Mouse (Mus musculus) gastrocnemius, adult 18-20 months (tissue): ENCODE results near the gene Arhgef2. TPM values are rescaled to one million over a fixed set of nuclear protein-coding genes. Genes with fewer than 3 reads are reported as not detected.
"Not testable (repeated sequence)": the region's sequence is repeated elsewhere in the genome, so short reads cannot be mapped to it uniquely, and the experiment has no call there.

ENCODE experiments used
- DNase-seq: peaks from one replicate; pipeline ENCODE4 v3.0.0; 2021; ENCODE audit warnings: low spot score
- long read RNA-seq, 2 experiments: library from polyadenylated mRNA; stranded (forward); transcript quantifications; one replicate each; pipeline ENCODE4 v2.0.0; 2021
- total RNA-seq, 2 experiments: library from RNA; stranded (reverse); gene quantifications; 2 replicates each; pipeline ENCODE4 v1.2.3; 2021

Gene Arhgef2
- 10 to 100 TPM; 11.5 to 20.0 TPM for total RNA-seq
- long read RNA-seq, experiment 1, full-length matches to known transcripts, result 7 of 9 reads
- long read RNA-seq, experiment 1, partial matches to known transcripts, result 1 of 9 reads
- long read RNA-seq, experiment 1, other reads (novel, unspliced or antisense), result 1 of 9 reads
- long read RNA-seq, experiment 2, full-length matches to known transcripts, result 9 of 13 reads
- long read RNA-seq, experiment 2, partial matches to known transcripts, result 3 of 13 reads
- long read RNA-seq, experiment 2, other reads (novel, unspliced or antisense), result 1 of 13 reads

DNA sequence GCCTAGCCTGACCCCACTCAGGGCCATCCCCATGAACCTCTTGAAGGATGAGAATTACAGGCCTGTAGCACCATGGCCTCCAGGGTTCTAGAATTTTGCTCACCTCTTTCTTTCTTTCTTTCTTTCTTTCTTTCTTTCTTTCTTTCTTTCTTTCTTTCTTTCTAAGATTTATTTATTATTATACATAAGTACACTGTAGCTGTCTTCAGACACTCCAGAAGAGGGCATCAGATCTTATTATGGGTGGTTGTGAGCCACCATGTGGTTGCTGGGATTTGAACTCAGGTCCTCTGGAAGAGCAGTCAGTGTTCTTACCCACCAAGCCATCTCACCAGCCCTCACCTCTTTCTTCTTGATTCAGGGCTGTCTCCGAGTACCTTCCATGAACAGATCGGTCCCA lies at the start of gene Arhgef2:
Gene Arhgef2, plus strand, starts transcription at position 301 of the 400 bp plus-strand sequence.
- DNase-seq, result not testable (repeated sequence)

DNA sequence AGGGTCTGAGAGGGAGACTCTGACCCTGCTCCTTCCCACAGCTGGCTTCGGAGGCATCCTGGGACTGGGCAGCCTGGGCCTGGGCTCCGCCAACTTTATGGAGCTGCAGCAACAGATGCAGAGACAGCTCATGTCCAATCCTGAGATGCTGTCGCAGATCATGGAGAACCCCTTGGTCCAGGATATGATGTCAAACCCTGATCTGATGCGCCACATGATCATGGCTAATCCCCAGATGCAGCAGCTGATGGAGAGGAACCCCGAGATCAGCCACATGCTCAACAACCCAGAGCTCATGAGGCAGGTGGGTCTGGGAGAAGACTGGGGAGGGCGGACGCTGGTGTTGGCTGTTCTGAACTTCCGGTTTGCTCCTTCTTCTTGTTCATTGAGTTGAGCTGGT lies 49.1 kb upstream of the Arhgef2 start:
- DNase-seq, result no peak

DNA sequence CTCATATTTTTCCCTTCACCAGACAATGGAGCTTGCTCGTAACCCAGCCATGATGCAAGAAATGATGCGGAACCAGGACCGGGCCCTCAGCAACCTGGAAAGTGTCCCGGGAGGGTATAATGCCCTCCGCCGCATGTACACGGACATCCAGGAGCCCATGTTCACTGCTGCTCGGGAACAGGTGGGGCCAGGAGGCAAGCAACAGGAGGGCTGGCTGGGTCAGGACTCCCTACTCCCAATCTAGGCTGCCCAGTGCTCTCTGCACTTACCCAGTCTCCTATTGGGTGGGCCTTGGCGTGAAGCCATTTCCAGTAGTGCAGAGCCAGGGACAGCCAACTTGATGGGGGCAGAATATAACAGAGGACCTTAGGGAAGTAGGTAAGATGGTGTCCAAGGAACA lies 46.2 kb upstream of the Arhgef2 start:
- DNase-seq, result no peak

DNA sequence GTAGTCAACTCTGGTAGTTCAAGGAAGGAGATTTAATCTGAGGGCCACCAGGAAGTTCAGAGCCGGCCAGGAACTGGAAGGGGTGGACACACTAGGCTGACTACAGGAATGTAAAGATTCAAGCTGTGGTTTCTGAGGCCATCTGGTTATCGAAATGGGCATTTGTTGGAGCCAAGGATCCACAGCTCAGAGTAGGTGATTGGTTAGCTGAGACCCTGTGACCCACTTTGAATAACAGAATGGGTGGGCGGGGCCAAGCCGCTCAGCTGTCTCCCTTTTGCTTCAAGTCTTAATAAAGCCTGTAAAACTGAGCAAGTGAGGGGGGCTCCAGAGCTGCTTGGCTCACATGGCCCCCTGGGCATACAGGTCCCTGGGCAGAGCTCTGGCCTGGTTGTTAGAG lies 43.8 kb upstream of the Arhgef2 start:
- no peak for DNase-seq

DNA sequence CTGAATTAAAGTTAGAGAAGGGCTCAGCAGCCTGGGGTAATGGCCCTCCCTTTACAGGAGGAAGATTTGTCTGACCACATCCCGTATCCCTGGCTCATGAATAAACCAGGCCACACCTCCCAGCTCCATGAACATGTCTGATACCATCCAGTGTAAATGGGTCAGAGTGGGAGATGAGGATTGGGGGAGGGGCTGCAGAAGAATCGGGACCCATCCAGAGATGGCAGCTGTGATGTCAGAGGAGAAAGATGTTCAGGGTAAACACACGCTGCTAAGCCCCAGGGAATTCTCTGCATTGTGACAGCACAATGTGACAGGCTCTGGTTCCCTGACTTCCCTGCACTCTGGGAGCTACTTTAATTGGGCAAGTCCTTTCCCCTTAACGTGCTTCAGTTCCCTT lies 42.3 kb upstream of the Arhgef2 start:
- no peak for DNase-seq

DNA sequence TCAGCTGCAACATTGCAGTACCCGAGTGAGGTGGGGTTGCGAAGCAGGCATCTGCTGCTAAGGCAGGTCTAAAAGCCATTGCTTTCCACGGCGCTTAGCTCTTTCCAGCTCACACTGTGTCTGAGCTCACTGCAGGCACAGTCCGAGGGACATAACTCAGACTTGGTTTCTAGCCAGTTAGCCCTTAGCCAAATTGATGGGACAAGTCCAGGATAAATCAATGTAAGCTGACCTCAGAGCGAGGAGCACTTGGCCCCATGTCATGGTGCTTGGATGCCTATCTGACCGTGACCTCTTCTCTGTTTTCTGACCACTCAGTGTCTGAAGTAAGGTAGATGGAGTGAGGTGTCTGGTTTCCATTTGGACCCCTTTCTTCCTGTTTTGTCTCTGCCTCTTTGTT lies 41.8 kb upstream of the Arhgef2 start:
- DNase-seq, result peak; percentile 39

DNA sequence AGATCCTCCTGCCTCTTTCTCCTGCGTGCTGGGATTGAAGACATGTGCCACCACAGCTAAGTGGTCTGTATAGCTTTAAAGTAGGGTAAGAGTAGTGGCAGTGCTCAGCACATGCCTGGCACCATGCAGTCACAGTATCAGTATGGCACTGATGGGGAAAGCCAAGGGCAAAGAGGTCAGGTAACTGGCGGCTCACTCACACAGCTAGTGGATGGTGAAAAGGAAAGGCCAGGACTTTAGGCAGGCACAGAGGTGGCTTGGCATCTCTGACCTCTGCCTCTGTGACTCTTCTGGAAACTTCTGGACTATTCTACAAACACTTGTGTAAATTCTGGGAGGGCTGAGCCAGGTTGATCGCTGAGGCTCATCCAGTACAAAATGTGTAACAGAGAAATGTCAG lies 39.6 kb upstream of the Arhgef2 start:
- peak; percentile 41 for DNase-seq

DNA sequence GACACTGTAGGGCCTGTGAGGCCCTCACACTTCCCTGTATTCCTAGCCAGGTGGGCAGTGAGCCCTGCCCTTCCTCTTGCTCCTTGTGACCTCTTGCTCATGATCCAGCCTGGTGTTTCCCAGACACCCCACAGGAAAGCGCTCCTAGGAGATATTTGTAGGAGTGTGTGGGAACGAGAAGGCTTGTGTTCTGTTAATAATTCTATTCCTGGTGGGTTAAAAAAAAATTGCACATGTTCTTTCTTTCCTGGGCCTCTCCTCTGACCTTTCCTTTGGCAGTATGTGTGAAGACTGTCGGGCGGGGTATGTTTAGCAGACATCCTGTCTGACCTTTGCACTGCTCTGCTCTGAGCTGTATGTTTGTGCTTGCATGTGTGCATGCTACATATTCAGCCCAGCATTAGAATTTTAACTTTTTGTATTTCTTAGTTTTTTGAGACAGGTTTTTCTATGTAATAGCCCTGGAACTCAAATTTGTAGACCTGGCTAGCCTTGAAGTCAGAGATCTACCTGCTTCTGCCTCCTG lies 39.2 kb upstream of the Arhgef2 start:
- DNase-seq, result peak; percentile 16

DNA sequence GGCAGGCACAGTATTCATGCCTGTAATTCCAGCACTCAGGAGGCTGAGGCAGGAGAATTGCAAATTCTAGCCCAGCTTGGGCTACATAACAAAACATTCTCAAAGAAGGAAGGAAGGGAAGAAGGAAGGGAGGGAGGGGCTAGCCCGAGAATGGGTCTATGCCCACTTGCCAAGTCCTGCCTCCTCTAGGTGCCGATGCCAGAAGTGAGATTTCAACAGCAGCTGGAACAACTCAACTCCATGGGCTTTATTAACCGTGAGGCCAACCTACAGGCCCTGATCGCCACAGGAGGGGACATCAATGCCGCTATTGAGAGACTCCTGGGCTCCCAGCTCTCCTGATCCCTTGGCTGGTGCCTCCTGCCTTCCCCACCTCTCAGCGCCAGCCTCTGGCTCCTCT lies 37.9 kb upstream of the Arhgef2 start:
- peak; percentile 24 for DNase-seq

DNA sequence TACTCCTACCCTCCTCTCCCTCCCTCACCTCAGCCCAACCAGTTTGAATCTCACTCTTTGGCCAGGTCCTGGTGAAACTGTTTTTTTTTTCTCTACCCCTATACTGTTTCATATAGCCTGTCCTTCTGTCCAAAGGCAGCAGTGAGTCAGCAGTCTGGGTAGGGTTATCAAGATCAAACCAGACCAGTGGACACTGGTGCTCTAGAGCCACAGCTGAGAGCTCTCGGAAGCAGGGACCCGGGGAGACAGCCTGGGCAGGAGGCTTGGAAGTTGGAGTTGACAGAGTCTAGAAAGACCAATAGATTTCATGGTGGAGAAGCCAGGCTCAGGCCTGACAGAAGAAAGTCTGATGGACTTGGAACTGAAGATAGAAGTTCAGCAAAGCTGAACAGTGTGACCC lies 37.2 kb upstream of the Arhgef2 start:
- DNase-seq, result no peak

DNA sequence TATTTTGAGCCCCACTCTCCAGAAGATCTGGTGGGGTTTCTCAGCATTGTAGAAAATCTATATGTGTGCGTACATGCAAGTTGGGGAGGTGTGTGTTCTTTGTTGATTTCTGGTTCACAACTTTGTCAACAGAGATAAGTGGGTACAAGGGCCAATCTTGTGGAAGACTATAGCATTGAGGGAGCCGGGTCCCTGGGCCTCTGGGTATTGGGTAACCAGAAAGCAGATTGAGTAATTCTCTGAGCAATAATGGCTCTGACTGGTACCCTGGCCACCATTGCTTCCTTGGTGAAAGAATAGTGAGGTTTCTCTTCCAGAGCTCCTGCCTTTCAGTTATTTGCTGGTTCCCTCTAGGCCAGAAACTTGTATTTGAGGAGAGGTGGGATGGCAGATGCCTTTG lies 36.7 kb upstream of the Arhgef2 start:
- no peak for DNase-seq

DNA sequence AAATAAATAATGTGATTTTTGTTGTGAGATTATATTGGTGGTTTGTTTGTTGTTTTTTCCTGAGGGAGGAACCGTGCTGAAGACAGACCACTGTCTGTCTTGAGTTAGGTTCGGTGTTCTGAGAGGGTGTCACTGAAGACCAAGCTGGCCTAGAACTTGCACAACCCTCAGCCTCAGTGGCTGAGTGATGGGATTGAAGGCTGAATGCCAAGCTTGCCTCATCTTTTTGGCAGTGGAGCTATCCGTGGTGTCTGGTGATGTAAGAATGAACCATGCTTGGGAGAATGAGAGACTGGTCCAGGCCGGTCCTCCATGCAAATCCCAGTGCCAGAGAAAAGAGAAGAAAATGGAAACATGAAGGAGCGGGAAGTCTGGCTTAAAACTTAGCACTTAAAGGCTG lies 36.1 kb upstream of the Arhgef2 start:
- DNase-seq, result peak; percentile 27

DNA sequence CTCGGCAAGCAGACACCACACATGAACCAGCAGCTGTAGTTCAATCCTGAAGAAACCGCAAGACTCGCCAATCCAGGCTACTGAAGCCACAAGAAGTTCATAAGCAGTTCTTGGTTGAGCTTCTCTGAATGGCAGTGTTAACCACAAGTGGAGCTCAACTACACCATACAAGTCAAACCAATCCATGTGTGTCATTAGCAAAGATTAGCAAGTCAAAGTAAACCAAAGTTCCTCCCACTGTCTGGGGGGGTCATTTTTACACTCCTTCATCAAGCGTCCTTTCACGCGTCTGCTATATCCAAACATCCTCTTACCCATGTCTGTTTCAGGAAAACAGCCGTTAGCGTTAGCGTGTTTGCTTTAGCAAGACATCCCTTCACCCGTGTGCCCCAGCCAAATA lies 35.4 kb upstream of the Arhgef2 start:
- DNase-seq, result no peak

DNA sequence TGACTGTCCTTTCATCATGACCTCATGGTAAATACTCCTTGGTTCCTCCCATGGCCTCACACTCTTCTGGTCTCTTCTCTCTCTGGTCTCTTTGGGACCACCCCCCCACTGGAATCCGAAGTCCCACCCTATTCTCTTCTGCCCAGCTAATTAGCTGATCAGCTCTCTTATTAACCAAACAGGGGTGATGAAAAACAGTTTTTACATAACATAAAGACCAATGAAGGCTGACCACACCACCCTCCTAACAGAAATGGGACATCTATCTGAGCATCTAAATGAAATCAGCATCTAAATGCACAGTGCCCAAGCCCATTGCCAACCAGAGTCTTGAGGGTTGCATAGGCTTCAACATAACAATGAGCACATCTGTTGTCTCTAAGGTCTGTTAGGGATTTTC lies 33.9 kb upstream of the Arhgef2 start:
- no peak for DNase-seq

DNA sequence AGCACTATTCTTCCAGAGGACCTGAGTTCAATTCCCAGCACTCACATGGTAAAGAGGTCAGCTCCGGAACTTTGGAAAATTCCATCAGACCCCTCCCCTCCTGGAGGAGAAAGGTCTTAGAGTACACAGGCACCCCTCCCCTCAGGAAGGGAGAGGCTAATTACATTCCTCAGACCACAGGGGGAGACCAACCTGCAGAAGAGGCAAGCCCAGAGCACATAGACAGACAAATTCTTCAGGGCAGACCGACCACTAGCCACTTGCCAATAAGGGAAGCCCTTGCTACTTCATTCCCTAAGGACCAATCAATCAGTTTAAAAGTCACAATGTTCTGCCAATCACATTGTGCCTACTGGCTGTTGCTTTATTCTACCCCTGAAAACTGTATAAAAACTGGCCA lies 32.9 kb upstream of the Arhgef2 start:
- no peak for DNase-seq

DNA sequence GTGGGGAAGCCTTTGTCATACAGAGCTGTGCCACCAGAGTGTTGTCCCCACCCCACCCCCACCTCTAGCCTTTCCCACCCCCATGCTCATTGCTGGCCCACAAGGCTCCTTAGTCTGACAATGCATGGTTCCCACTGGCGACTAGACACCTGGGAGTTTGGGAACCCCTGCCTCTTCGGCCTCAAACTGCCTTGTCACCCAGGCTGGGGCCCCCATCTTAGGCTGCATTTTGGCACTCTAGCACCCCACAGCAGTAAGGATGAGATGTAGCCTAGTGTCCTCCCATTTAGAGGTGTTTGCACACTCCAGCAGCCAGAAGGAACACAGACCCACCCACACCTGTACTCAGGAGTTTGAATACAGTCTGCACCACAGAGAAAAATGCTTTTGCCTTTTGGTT lies 32.0 kb upstream of the Arhgef2 start:
- no peak for DNase-seq

DNA sequence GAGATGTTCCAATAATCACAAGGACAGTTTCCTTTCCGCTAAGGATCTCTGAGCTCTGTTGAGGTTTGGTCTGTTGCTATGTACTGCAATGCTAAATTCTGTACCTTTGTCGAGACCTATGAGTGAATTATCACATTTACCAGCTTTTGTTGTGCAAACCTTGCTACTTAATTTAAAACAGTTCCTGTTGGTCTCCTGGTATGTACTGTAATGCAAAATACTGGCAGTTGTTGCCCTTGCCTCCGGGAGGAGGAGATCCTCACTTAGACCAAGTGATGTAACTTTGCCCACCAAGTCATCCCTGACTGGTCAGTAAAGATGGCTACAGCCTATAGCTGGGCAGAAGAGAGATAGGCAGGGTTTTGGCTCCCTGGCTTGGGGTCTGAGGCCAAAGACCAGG lies 30.2 kb upstream of the Arhgef2 start, which contains the start of gene Ssr2:
Gene Ssr2, plus strand, starts transcription at position 337 of the 400 bp plus-strand sequence.
- no peak for DNase-seq

DNA sequence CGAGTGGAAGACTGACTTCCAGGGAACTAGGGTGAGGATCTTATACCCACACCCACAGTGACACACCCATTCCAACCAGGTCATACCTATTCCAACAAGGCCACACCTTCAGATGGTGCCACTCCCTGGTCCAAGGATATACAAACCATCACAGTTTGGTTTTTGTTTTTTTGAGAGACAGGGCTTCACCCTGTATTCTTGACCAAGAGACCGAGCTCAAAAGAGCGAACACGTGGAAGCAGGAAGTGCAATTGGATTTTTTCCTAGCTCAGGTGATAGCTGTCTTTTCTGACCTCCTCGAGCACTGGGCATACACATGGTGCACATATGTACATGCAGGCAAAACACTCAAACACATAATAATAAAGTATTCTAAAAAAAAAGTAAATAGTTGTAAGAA lies 27.9 kb upstream of the Arhgef2 start:
- not testable (repeated sequence) for DNase-seq

DNA sequence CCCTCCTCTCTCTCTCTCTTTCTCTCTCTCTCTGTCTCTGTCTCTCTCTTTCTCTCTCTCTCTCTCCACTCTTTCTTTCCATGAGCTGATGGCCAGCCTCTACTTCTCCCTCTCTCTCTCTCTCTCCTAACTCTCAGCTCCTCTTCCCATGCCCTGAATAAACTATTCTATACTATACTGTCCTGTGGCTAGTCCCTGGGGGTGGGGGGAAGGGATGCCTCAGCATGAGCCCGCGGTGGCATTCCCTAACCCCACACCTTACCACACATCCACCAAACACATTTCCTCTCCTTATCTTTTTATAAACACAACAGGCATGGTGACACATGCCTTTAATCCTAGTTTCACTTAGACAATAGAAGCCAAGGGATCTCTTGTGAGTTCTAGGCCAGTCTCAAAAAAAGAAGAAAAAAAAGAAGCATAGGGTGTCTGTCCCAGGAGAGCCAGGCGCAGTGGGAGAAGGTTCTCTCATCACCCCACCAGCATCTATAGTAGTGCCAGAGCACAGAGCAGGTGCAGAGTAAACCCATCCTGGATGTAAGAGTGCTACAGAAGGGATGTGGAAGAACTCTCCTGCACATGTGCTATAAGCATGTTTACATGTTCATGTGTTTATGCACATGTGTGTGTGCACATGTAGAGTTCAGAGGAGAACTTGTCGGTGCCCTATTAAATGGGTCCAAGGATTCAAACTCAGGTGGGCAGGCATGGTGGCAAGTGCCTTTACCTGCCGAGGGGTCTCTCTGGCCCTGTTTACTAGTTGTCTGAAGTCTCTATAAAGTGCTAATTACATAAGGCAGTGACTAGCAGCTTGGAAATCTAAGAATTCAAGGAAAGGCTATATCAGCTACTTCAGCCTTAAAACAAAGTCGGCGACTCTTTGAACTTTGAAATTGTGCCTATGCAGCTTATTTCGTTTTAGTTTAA lies 27.0 kb upstream of the Arhgef2 start:
- DNase-seq, result no peak

DNA sequence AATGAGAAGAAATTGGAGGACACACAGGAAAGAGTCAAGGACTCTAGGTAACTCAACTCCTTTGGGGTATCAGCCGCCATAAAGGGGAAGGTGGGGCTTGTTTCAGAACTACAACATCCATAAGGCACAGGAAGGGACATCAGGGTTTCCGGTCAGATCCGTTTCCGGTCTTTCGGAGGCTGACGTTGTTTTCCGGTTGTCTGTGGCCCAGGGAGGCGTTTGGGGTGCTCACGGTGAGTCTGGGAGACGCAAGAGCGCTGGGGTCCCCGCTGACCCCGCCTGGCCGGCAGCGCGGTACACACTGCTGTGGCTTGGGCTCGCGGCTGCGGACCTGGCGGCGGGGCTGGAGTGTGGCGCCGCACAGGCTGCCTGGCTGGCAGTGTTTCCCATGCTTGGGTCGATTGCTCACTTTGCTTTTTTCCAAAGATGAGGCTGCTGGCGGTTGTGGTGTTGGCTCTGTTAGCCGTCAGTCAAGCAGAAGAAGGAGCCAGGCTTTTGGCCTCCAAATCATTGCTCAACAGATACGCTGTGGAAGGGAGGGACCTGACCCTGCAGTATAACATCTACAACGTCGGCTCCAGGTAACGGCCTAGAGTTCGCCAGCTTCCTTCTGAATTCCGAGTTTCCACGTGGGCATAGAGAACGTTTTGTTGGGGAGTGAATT lies 26.2 kb upstream of the Arhgef2 start:
- peak; percentile 86 for DNase-seq

DNA sequence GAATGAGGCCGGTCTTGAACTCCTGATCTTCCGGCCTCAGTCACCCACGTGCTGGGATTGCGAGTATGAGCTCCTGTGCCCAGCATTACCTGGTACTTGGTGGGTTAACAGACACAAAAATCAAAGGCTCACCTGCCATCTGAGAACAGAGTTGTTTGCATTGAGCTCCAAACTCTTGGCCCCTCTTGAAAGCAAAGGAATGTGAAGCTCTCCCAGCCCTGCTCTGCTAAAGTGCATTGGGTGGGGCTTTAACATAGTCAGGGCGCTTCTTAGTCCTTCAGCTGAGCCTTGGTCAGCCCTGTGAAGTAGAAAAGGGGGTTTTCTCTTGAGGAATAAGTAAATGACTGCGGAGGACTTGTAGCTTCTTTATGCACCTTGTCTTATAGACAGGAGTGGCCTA lies 20.0 kb upstream of the Arhgef2 start:
- no peak for DNase-seq

DNA sequence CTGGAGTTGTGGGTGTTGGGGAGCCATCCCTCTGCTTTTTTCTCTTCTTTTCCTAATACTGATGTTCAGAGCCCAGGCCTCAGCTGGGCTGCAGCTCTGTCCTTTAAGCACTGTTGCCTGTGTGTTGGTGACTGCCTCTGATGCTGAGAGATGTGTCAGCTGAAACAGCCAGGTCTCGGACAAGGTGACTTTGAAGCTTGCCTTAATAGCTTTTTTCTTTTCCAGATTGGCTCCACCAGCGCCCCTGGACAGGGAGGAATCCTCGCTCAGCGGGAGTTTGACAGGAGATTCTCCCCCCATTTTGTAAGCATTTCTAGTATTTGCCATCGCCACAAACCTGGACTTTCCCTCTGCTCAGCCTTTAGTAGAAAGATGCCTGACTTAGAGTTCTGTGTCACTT lies 19.1 kb upstream of the Arhgef2 start:
- no peak for DNase-seq
